In genomic region chr8:3628014-3628413, GRCm38 (mm10) we compare ENCODE assay signal across 9 mouse cellular contexts. TPM values are rescaled to one million over a fixed set of nuclear protein-coding genes. Genes with fewer than 3 reads are reported as not detected.
A peak's percentile ranks its signal among the peaks of the same experiment; 100 is the strongest.
DNase-seq lines count a peak whose midpoint lies in the region; ATAC-seq and TF ChIP-seq lines count a peak whose summit lies in the region.
"Had no signal": no experiment of that assay in that cellular context is flagged by ENCODE, and none has a peak within 500 bp of the region (broad histone marks: within the 10 kb centered on the region; RNA-seq: fewer than 3 reads in every experiment).

No protein-coding gene starts in this region.

- peaks cover 11% of the 10 kb centered on the region for H3K79me2 ChIP-seq in MEL (ENCODE audit: control insufficient read depth, insufficient read depth, low read length, poor library complexity)

- H3K27me3 ChIP-seq in MEL (ENCODE audit: control insufficient read depth in 1 of 2, insufficient read depth in 2 of 2, low read length in 2 of 2), result no peaks in the 10 kb centered on the region

- no peak for TF ChIP-seq EP300 in MEL (IDR thresholded peaks at IDR 0.05; ENCODE audit: low read depth in 1 of 2, low read length in 2 of 2)

- no peaks in the 10 kb centered on the region for H3K9me3 ChIP-seq in MEL (replicated peaks; ENCODE audit: insufficient read depth, low read length)
- H3K9me3 ChIP-seq: embryonic facial prominence, embryonic 12.5 days; limb, embryonic 13.5 days had no signal

- no peak for DNase-seq in left cerebral cortex, adult 2 months (ENCODE audit: extremely low spot score in 1 of 2, low spot score in 2 of 2)
- DNase-seq in left cerebral cortex, postnatal 10 days (ENCODE audit: extremely low spot score in 1 of 2, low spot score in 2 of 2), result no peak
- DNase-seq in MEL (ENCODE audit: low read depth, low spot score), result peak; percentile 78
- peak; percentile 42 for DNase-seq in embryo, embryonic 11 days
- DNase-seq in layer of hippocampus, postnatal 10 days (ENCODE audit: low spot score in 2 of 2), result no peak
- no peak for DNase-seq in adrenal gland, postnatal 36 days

- H3K36me3 ChIP-seq in MEL (ENCODE audit: control insufficient read depth in 1 of 2, insufficient read depth in 2 of 2, low read length in 2 of 2), result peaks cover 0 to 24% of the 10 kb centered on the region in 2 experiments; a peak in 2 of 4 replicates
- H3K36me3 ChIP-seq: embryonic facial prominence, embryonic 12.5 days had no signal

- H3K9ac ChIP-seq in MEL (ENCODE audit: control insufficient read depth, low read depth, low read length, poor library complexity, severe bottlenecking), result no peak overlapping the region
- H3K9ac ChIP-seq: embryonic facial prominence, embryonic 12.5 days; limb, embryonic 13.5 days had no signal

- intact Hi-C loops in left cerebral cortex, adult 2 months (cut with DNase I), result loop anchor here (1.0 kb wide), 1 partner anchor 44 kb away; the partner anchor contains the start of gene Fcor
- intact Hi-C loops in left cerebral cortex, postnatal 10 days (cut with DNase I), result loop anchor here (5.0 kb wide), 1 partner anchor 44 kb away; the partner anchor contains the start of gene Fcor

- no peak overlapping the region for H3K27ac ChIP-seq in left cerebral cortex, adult 2 months
- peak overlapping the region; percentile 99 for H3K27ac ChIP-seq in MEL (ENCODE audit: control insufficient read depth, low read depth, low read length)
- H3K27ac ChIP-seq: embryonic facial prominence, embryonic 12.5 days; limb, embryonic 13.5 days had no signal

- TF ChIP-seq CTCF in left cerebral cortex, adult 2 months (IDR thresholded peaks at IDR 0.05), result peak; percentile 61
- TF ChIP-seq CTCF in MEL (IDR thresholded peaks at IDR 0.05 in 2 of 3, conservative IDR thresholded peaks at IDR 0.05 in 1 of 3; ENCODE audit: control insufficient read depth in 1 of 3, insufficient read depth in 1 of 3, low read depth in 2 of 3, low read length in 3 of 3, poor library complexity in 1 of 3, severe bottlenecking in 1 of 3), result peak in 2 of 3 experiments; percentile 43 to 53; a peak in 4 of 6 replicates

- peak; percentile 61 for ATAC-seq in megakaryocyte progenitor cell, adult 5-6 weeks (replicated peaks; ENCODE audit: poor library complexity)

- TF ChIP-seq POLR2A in MEL (IDR thresholded peaks at IDR 0.05; ENCODE audit: control insufficient read depth in 1 of 2, insufficient read depth in 1 of 2, low read depth in 1 of 2, low read length in 2 of 2, poor library complexity in 1 of 2), result no peak

- no peak for TF ChIP-seq RAD21 in MEL (IDR thresholded peaks at IDR 0.05; ENCODE audit: low read depth, low read length)

- peaks cover 10 to 18% of the 10 kb centered on the region in 2 experiments for H3K4me1 ChIP-seq in MEL (ENCODE audit: control insufficient read depth in 1 of 2, insufficient read depth in 2 of 2, low read length in 2 of 2)
- H3K4me1 ChIP-seq: embryonic facial prominence, embryonic 12.5 days had no signal

- H3K4me3 ChIP-seq in left cerebral cortex, adult 2 months, result no peak overlapping the region
- H3K4me3 ChIP-seq in MEL (ENCODE audit: control insufficient read depth in 1 of 2, insufficient read depth in 1 of 2, low read depth in 2 of 2, low read length in 2 of 2), result no peak overlapping the region
- H3K4me3 ChIP-seq: embryonic facial prominence, embryonic 12.5 days; limb, embryonic 13.5 days had no signal

TF ChIP-seq in MEL, 35 proteins besides CTCF, POLR2A, EP300 and RAD21:
- TF ChIP-seq SMC3 (IDR thresholded peaks at IDR 0.05; ENCODE audit: low read depth, low read length), result peak; percentile 22; the same call in 1 of the 2 replicates
- TF ChIP-seq NELFE (IDR thresholded peaks at IDR 0.05; ENCODE audit: low read depth, low read length), result no peak

RNA-seq across cellular contexts. Expression of gene Pcp2, which starts 2.7 kb away (rescaled TPM):
- total RNA-seq in left cerebral cortex, adult 2 months (2021), result not detected
- total RNA-seq in left cerebral cortex, postnatal 10 days (2021), result not detected
- total RNA-seq in MEL (2012; rRNA removed), result 0.29 and 0.54 TPM in 2 replicates
- under 1 TPM in 1 of 2 experiments, not detected in 1; 0.35 TPM for polyA plus RNA-seq in MEL (2012; ENCODE audit: insufficient read depth in 1 of 2, insufficient read length in 2 of 2, low read depth in 1 of 2, low replicate concordance in 2 of 2, missing spikeins in 1 of 2)
- not detected in 2 replicates for total RNA-seq in megakaryocyte progenitor cell, adult 5-6 weeks (2015)
- total RNA-seq in megakaryocyte progenitor cell, adult 5-6 weeks (2017), result not detected in 2 replicates
- total RNA-seq in layer of hippocampus, postnatal 10 days (2021), result not detected
- total RNA-seq in adrenal gland, postnatal 36 days (2021), result not detected

RNA-seq across cellular contexts. Expression of gene Stxbp2, which starts 2.7 kb away (rescaled TPM):
- 10 to 100 TPM; 50.7 to 65.6 TPM for total RNA-seq in left cerebral cortex, adult 2 months (2021)
- total RNA-seq in left cerebral cortex, postnatal 10 days (2021), result 10 to 100 TPM; 57.0 to 59.3 TPM
- 81.1 and 82.1 TPM in 2 replicates for total RNA-seq in MEL (2012; rRNA removed)
- polyA plus RNA-seq in MEL (2012; ENCODE audit: insufficient read depth in 1 of 2, insufficient read length in 2 of 2, low read depth in 1 of 2, low replicate concordance in 2 of 2, missing spikeins in 1 of 2), result 100 to 1,000 TPM; 117 to 186 TPM
- 113 and 143 TPM in 2 replicates for total RNA-seq in megakaryocyte progenitor cell, adult 5-6 weeks (2015)
- total RNA-seq in megakaryocyte progenitor cell, adult 5-6 weeks (2017), result 93.7 and 166 TPM in 2 replicates
- 10 to 100 TPM; 50.2 to 61.8 TPM for total RNA-seq in layer of hippocampus, postnatal 10 days (2021)
- total RNA-seq in adrenal gland, postnatal 36 days (2021), result 100 to 1,000 TPM in 1 of 2 experiments, 10 to 100 TPM in 1; 76.0 to 109 TPM

RNA-seq across cellular contexts. Expression of gene Pet100, which starts 6.7 kb away (rescaled TPM):
- total RNA-seq in left cerebral cortex, adult 2 months (2021), result 10 to 100 TPM; 72.8 to 84.1 TPM
- 10 to 100 TPM; 78.6 to 80.1 TPM for total RNA-seq in left cerebral cortex, postnatal 10 days (2021)
- 52.8 and 58.7 TPM in 2 replicates for total RNA-seq in MEL (2012; rRNA removed)
- polyA plus RNA-seq in MEL (2012; ENCODE audit: insufficient read depth in 1 of 2, insufficient read length in 2 of 2, low read depth in 1 of 2, low replicate concordance in 2 of 2, missing spikeins in 1 of 2), result 10 to 100 TPM in 1 of 2 experiments, not detected in 1; 64.2 TPM
- total RNA-seq in megakaryocyte progenitor cell, adult 5-6 weeks (2015), result 131 and 181 TPM in 2 replicates
- total RNA-seq in megakaryocyte progenitor cell, adult 5-6 weeks (2017), result 255 and 285 TPM in 2 replicates
- total RNA-seq in layer of hippocampus, postnatal 10 days (2021), result 100 to 1,000 TPM in 1 of 2 experiments, 10 to 100 TPM in 1; 83.3 to 101 TPM
- total RNA-seq in adrenal gland, postnatal 36 days (2021), result 100 to 1,000 TPM; 113 to 119 TPM

RNA-seq across cellular contexts. Expression of gene Xab2, which starts 6.9 kb away (rescaled TPM):
- 10 to 100 TPM; 37.3 to 38.4 TPM for total RNA-seq in left cerebral cortex, adult 2 months (2021)
- 10 to 100 TPM; 32.4 to 36.3 TPM for total RNA-seq in left cerebral cortex, postnatal 10 days (2021)
- total RNA-seq in MEL (2012; rRNA removed), result 60.6 and 68.1 TPM in 2 replicates
- polyA plus RNA-seq in MEL (2012; ENCODE audit: insufficient read depth in 1 of 2, insufficient read length in 2 of 2, low read depth in 1 of 2, low replicate concordance in 2 of 2, missing spikeins in 1 of 2), result 10 to 100 TPM; 54.8 to 90.4 TPM
- 16.5 and 20.1 TPM in 2 replicates for total RNA-seq in megakaryocyte progenitor cell, adult 5-6 weeks (2015)
- total RNA-seq in megakaryocyte progenitor cell, adult 5-6 weeks (2017), result 55.5 and 56.5 TPM in 2 replicates
- total RNA-seq in layer of hippocampus, postnatal 10 days (2021), result 10 to 100 TPM; 33.9 to 34.1 TPM
- 10 to 100 TPM; 36.0 to 40.7 TPM for total RNA-seq in adrenal gland, postnatal 36 days (2021)

RNA-seq across cellular contexts. Expression of gene Retn, which starts 27.6 kb away (rescaled TPM):
- total RNA-seq in left cerebral cortex, adult 2 months (2021), result 1 to 10 TPM in 1 of 2 experiments, under 1 TPM in 1; 0.79 to 1.2 TPM
- 1 to 10 TPM in 1 of 2 experiments, under 1 TPM in 1; 0.81 to 1.0 TPM for total RNA-seq in left cerebral cortex, postnatal 10 days (2021)
- 0.23 and 0.33 TPM in 2 replicates for total RNA-seq in MEL (2012; rRNA removed)
- polyA plus RNA-seq in MEL (2012; ENCODE audit: insufficient read depth in 1 of 2, insufficient read length in 2 of 2, low read depth in 1 of 2, low replicate concordance in 2 of 2, missing spikeins in 1 of 2), result 1 to 10 TPM in 1 of 2 experiments, not detected in 1; 1.1 TPM
- total RNA-seq in megakaryocyte progenitor cell, adult 5-6 weeks (2015), result 0.56 TPM in 1 of 2 replicates, not detected in the other
- not detected in 2 replicates for total RNA-seq in megakaryocyte progenitor cell, adult 5-6 weeks (2017)
- total RNA-seq in layer of hippocampus, postnatal 10 days (2021), result 1 to 10 TPM; 1.1 TPM
- 100 to 1,000 TPM in 1 of 2 experiments, 10 to 100 TPM in 1; 89.6 to 156 TPM for total RNA-seq in adrenal gland, postnatal 36 days (2021)

Comparison
In these comparisons a context has a peak if more than half of its experiments do, and no peak if none do; other contexts are left out.
1. DNase-seq: peak in MEL (single experiment) and embryo, embryonic 11 days (single experiment); none in left cerebral cortex, adult 2 months (0 of 2), left cerebral cortex, postnatal 10 days (0 of 2), layer of hippocampus, postnatal 10 days (0 of 2) and adrenal gland, postnatal 36 days (0 of 2).